Mouse (Mus musculus) 3T3-L1 (cell line): Measurements from ENCODE around the gene Grk3.

Experiments used
- DNase-seq: peaks from one replicate; pipeline ENCODE4 v3.0.0-alpha.2; 2015; ENCODE audit warnings: low read depth, low spot score

The Grk3 gene

GRCm38 (mm10) chr5:113015236-113016061 is at the start of gene Grk3:
Gene Grk3 (minus strand): TSS chr5:113015791.
- no peak for DNase-seq

- DNase-seq = peak; percentile 63
Measured at GRCm38 (mm10) chr5:113054308-113054707, 38.7 kb upstream of the Grk3 start.

- DNase-seq = no peak
Measured at GRCm38 (mm10) chr5:113050581-113051185, 35.1 kb upstream of the Grk3 start.

GRCm38 (mm10) chr5:113049876-113050275 is 34.3 kb upstream of the Grk3 start:
- no peak for DNase-seq

GRCm38 (mm10) chr5:113045511-113046273 is 30.1 kb upstream of the Grk3 start:
- no peak for DNase-seq

GRCm38 (mm10) chr5:113043531-113043930 is 27.9 kb upstream of the Grk3 start:
- no peak for DNase-seq

GRCm38 (mm10) chr5:113041567-113042071 is 26.0 kb upstream of the Grk3 start:
- no peak for DNase-seq

GRCm38 (mm10) chr5:113040776-113041175 is 25.2 kb upstream of the Grk3 start:
- no peak for DNase-seq

GRCm38 (mm10) chr5:113038601-113039000 is 23.0 kb upstream of the Grk3 start:
- DNase-seq = no peak

- no peak for DNase-seq
Measured at GRCm38 (mm10) chr5:113035094-113036047, 19.8 kb upstream of the Grk3 start.

GRCm38 (mm10) chr5:113031201-113031754 is 15.7 kb upstream of the Grk3 start:
- no peak for DNase-seq

- no peak for DNase-seq
Measured at GRCm38 (mm10) chr5:113030082-113030481, 14.5 kb upstream of the Grk3 start.

- DNase-seq = no peak
Measured at GRCm38 (mm10) chr5:113026706-113027105, 11.1 kb upstream of the Grk3 start.

GRCm38 (mm10) chr5:113024154-113024764 is 8.7 kb upstream of the Grk3 start:
- DNase-seq = no peak

- DNase-seq = no peak
Measured at GRCm38 (mm10) chr5:113018190-113018589, 2.6 kb upstream of the Grk3 start.

- no peak for DNase-seq
Measured at GRCm38 (mm10) chr5:113017004-113017403, 1.4 kb upstream of the Grk3 start.

- no peak for DNase-seq
Measured at GRCm38 (mm10) chr5:113014808-113015235, 769 bp downstream of the Grk3 start.

- no peak for DNase-seq
Measured at GRCm38 (mm10) chr5:113014111-113014807, 1.3 kb downstream of the Grk3 start.

- no peak for DNase-seq
Measured at GRCm38 (mm10) chr5:113011926-113012325, 3.7 kb downstream of the Grk3 start.
